Mouse (Mus musculus) spleen, adult 2 months (tissue): ENCODE data around the gene Fam189a1. TPM values are rescaled to one million over a fixed set of nuclear protein-coding genes. Genes with fewer than 3 reads are reported as not detected.

Experiments used
- DNase-seq, 2 experiments: peaks; one replicate each; pipeline versions ENCODE4 v3.0.0 to v3.0.0-alpha.2; 2012 to 2021; ENCODE audit warnings: low spot score in 2 of 2, low read depth in 1 of 2
- H3K27ac ChIP-seq: fragments of 200-500 bp; 2 replicates; pipeline ENCODE4 v1.5.1; 2012; ENCODE audit warnings: low read length, inconsistent platforms; ENCODE audit not compliant: insufficient read depth
- H3K27me3 ChIP-seq: fragments of 200-500 bp; 2 replicates; pipeline ENCODE4 v1.6.1; 2012; ENCODE audit warnings: mild to moderate bottlenecking, moderate library complexity, low read length, inconsistent platforms; ENCODE audit not compliant: control insufficient read depth, insufficient read depth
- H3K36me3 ChIP-seq: fragments of 200-500 bp; 2 replicates; pipeline ENCODE4 v1.6.1; 2012; ENCODE audit warnings: mild to moderate bottlenecking, low read length, inconsistent platforms; ENCODE audit not compliant: control insufficient read depth, insufficient read depth
- H3K4me1 ChIP-seq: fragments of 200-500 bp; 2 replicates; pipeline ENCODE4 v1.6.1; 2011; ENCODE audit warnings: inconsistent platforms; ENCODE audit not compliant: control insufficient read depth, insufficient read depth, insufficient read length
- H3K4me3 ChIP-seq: fragments of 200-500 bp; 2 replicates; pipeline ENCODE4 v1.5.1; 2011; ENCODE audit warnings: mild to moderate bottlenecking, inconsistent platforms; ENCODE audit not compliant: insufficient read depth, insufficient read length; ENCODE audit errors: extremely low read depth
- CTCF ChIP-seq: fragments of 200-500 bp; IDR thresholded peaks from 2 replicates; pipeline ENCODE4 v1.5.1; 2011; ENCODE audit warnings: mild to moderate bottlenecking, inconsistent platforms; ENCODE audit not compliant: insufficient read depth, insufficient read length, insufficient replicate concordance; ENCODE audit errors: extremely low read depth
- POLR2A ChIP-seq: fragments of 200-500 bp; IDR thresholded peaks from 2 replicates; pipeline ENCODE4 v1.6.1; 2011; ENCODE audit warnings: low read depth, low read length, inconsistent platforms
- WGBS: fragments of 180-500 bp; shearing (Covaris S2); methylation state at CpG from one replicate; pipeline ENCODE4 v1.1.7; 2018; 5-methylcytosine and 5-hydroxymethylcytosine counted together
- polyA plus RNA-seq: library from polyadenylated mRNA; depleted of rRNA; stranded (reverse); fragments of >200 nt; gene quantifications from 2 replicates; pipeline ENCODE4 v1.2.3, GENCODE M21; 2012

The Fam189a1 gene
- polyA plus RNA-seq, 1 experiment, result 0.04 TPM

DNA sequence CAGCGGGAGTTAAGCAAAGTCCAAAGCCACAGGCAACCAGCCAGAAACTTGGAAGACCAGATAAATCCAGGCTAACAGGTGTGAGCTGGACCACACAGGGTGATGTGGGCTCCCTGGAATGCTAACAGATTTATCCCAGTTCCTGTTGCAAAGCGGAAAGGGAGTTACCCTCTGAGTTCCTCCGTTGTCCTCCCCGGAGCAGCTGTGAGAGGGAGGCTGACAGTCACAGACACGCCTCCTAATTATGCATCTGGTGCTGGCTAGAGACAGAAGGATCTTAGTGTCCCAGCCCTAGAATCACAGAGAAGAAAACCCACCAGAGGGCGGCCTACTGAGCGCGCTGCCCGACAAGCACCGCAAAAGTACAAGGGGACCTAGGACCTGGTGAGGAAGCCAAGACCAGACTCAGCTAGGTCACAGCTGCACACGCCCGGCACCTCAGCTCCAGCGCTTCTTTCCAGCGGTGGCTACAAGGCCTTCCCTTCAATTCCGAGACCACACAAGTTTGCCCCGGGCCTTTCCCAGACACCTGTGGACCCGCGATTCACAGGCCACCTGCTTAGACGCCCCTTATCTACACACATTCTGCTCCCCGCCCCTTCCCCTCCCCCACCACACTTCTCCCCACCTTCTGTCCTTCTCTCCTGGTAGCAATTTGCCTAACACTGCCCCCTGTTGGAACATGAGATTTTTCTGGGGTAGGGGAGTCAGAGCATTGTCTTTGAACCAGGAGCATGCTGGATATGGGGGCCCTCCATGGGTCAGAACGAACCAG is 316.4 kb downstream of the Fam189a1 start:
- Histone ChIP-seq H3K36me3 (no peaks in the 10 kb centered on the region), H3K4me3 (no peak overlapping the region), H3K27ac (no peak overlapping the region), H3K4me1 (no peaks in the 10 kb centered on the region), H3K27me3 (no peaks in the 10 kb centered on the region)
- TF ChIP-seq CTCF (no peak), POLR2A (no peak)
- 10% methylated on average over 21 of the region's 21 CpGs for WGBS
- DNase-seq, result no peak

DNA sequence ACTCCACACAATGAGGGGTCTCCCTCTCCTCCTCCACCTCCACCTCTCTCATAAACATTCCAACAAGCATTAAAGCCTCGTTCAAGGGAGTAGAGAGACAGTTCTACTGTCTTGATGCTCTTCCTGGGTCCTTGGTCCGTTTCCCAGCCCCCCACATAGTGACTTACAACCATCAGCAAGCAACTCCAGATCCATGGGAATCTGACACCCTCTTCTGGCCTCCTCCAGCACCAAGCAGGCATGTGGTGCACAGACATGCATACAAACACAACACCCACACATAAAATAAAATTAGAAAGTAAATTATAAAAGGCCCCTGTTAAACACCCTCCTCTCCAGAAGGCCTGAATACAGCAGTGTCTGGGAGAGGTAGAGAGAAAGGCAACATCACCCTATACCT is 317.1 kb downstream of the Fam189a1 start:
- no peaks in the 10 kb centered on the region for H3K4me1 ChIP-seq
- no peak for DNase-seq
- no peak overlapping the region for H3K27ac ChIP-seq
- no peaks in the 10 kb centered on the region for H3K27me3 ChIP-seq
- no peak overlapping the region for H3K4me3 ChIP-seq
- 63% methylated on average over 2 of the region's 2 CpGs for WGBS
- no peaks in the 10 kb centered on the region for H3K36me3 ChIP-seq
- TF ChIP-seq CTCF (no peak), POLR2A (no peak)

DNA sequence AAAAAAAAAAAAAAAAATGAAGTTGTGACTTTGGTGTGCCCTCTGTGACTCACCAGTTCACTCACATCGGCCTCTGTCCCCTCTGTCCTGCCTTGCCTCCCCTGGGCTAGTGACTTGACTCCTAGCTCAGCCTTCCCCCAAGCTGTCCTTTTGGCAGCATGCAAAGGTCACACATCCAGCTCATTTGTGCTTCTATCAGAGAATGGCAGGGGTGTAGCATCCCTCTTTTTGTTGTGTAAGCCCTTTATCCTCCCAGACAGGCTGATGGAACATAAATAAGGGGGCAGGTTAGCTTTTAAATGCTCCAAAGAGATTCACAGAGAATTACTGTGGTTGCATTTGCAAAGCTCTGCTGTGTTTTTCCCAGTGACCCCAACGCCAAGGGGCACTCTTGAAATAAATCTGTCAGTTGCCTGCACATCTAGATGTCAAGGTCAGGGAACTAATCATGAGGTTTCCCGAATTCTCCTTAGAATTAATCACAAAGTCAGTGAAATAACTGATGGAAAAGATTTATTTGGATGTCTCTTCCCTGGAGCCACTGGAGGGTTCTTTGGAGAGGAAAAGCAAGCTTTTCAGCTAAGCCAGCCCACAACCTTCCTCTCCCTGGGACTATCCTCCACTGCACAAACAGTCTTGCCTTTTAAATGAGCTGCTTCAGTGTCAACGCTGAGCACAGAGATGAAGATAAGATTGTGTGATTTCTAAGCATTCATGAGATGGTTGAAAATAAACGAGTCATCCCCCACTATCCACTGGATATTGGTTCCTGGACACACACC is 326.0 kb downstream of the Fam189a1 start:
- no peak for TF ChIP-seq CTCF
- no peak for TF ChIP-seq POLR2A
- Histone ChIP-seq H3K27me3 (no peaks in the 10 kb centered on the region), H3K4me3 (no peak overlapping the region), H3K4me1 (no peaks in the 10 kb centered on the region), H3K27ac (no peak overlapping the region), H3K36me3 (no peaks in the 10 kb centered on the region)
- 50% methylated on average over 5 of the region's 5 CpGs for WGBS
- no peak for DNase-seq

DNA sequence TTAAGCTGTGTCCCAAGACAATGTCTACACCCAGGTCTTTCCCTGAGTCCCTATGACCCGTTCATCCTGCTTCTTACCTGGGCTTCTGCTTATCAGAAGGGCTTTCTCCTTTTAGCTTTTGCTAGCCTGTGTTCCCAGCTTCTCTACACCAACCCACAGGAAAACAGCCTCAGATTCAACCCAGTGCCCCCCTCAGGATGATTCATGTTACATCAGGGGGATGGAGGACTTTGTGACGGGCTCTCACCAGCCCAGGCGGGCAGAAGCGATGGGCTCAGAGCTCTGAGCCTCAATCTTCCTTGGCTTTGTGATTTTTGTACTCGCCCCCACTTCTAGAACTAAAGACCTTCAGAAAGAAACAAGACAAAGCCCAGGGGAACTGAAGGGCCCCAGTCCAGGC is 335.3 kb downstream of the Fam189a1 start:
- no peak for DNase-seq
- TF ChIP-seq POLR2A (no peak), CTCF (no peak)
- no peaks in the 10 kb centered on the region for H3K4me1 ChIP-seq
- 89% methylated on average over 5 of the region's 5 CpGs for WGBS
- H3K27ac ChIP-seq, result no peak overlapping the region
- no peaks in the 10 kb centered on the region for H3K27me3 ChIP-seq
- H3K36me3 ChIP-seq, result no peaks in the 10 kb centered on the region
- H3K4me3 ChIP-seq, result no peak overlapping the region

DNA sequence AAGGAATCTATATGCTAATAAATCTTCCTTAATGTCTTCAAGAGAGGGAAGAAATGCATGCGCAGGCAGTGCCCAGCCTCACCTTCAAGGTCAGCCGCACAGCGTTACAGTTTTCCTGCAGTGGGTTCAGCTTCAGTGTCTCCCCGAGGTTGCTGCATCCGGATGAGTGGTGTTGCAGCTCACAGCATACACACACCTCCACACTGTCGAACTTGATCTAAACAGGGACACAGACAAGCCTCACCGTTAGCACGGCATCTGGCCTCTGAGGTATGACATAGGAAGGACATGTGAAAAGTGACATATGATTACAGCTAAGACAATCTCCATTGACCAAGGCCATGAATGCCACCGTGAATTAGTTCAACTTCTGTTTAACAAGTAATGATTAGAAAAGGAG is 336.7 kb downstream of the Fam189a1 start:
- WGBS, result 88% methylated on average over 9 of the region's 9 CpGs
- no peaks in the 10 kb centered on the region for H3K27me3 ChIP-seq
- no peak overlapping the region for H3K27ac ChIP-seq

DNA sequence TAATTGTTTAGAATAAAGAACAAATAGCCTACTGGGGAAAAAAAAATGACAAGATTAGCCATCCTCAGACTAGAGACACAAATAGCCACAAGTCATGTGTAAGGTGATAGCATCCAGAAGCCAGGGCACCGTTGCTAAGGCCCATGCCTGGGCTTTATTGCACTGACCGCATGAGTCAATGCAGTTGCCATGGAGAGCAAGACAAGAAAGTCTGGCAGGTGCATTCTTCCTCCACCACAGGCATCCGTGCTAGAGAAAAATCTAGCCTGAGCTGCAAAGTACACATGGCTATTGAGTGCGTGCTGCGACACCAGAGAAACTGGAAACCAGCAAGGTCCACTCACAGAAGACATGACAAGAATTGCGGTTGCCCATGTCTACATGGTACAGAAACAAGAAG is 347.5 kb downstream of the Fam189a1 start:
- H3K27me3 ChIP-seq, result no peaks in the 10 kb centered on the region
- no peaks in the 10 kb centered on the region for H3K36me3 ChIP-seq
- 90% methylated on average over 6 of the region's 6 CpGs for WGBS
- no peak for DNase-seq
- TF ChIP-seq POLR2A, result no peak
- TF ChIP-seq CTCF, result no peak
- no peaks in the 10 kb centered on the region for H3K4me1 ChIP-seq
- H3K27ac ChIP-seq, result no peak overlapping the region
- H3K4me3 ChIP-seq, result no peak overlapping the region

More for the DNA sequence above, 336.7 kb downstream of the Fam189a1 start:
- DNase-seq, result no peak
- no peaks in the 10 kb centered on the region for H3K4me1 ChIP-seq
- no peaks in the 10 kb centered on the region for H3K36me3 ChIP-seq
- H3K4me3 ChIP-seq, result no peak overlapping the region
- TF ChIP-seq POLR2A (no peak), CTCF (no peak)

DNA sequence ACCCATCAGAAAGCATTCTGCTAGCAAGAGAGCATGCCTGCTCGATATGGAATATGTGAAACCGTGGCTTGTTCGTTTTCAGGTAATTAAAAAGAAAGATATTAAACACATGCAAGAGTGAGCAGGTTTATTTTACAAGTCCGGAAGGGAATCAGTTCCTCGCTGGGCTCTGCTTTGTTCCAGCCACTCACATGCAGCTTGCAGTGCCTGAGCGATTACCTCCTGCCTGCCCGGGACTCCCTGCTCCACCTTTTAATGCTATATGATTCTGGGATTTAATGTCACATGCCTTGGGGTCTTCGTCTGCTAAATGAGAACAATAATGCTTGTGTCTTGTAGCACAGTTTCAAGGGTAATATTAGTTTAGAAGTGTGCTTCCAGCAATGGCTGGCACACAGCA is 351.3 kb downstream of the Fam189a1 start:
- DNase-seq, result no peak
- Histone ChIP-seq H3K27me3 (no peaks in the 10 kb centered on the region), H3K27ac (no peak overlapping the region), H3K4me1 (no peaks in the 10 kb centered on the region), H3K36me3 (no peaks in the 10 kb centered on the region), H3K4me3 (no peak overlapping the region)
- 87% methylated on average over 8 of the region's 8 CpGs for WGBS
- TF ChIP-seq POLR2A (no peak), CTCF (no peak)
